Comparison of ENCODE assay signal across 10 mouse cellular contexts in the genomic region with DNA sequence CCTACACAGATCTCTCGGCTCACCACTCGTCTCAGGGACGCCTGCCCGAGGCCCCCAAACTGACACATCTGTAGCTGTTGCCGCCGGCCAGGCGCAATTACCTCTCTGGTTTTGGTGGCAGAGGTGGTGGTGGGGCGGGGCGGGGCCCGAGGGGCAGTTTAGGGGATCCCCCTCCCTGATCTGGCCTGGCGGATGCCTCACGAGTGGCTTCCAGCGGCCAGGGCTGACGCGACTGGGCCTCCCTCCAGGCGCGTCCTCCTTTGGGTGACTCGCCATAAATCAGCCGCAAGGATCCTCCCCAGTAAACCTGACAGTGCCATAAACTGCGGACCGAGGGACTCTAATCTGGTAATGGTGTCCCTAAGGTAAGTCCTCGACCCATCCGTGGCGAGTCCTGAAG. TPM values are rescaled to one million over a fixed set of nuclear protein-coding genes. Genes with fewer than 3 reads are reported as not detected.
DNase-seq lines count a peak whose midpoint lies in the region; ATAC-seq lines count a peak whose summit lies in the region.
"Had no signal": no experiment of that assay in that cellular context is flagged by ENCODE, and none has a peak within 500 bp of the region (broad histone marks: within the 10 kb centered on the region; RNA-seq: fewer than 3 reads in every experiment).

No protein-coding gene starts in this region.

- H3K27me3 ChIP-seq in kidney, embryonic 14.5 days (ENCODE audit: control insufficient read depth, insufficient read depth, low read length) = peaks cover 7% of the 10 kb centered on the region; the same call in 1 of the 2 replicates
- H3K27me3 ChIP-seq in embryonic facial prominence, embryonic 11.5 days (ENCODE audit: control insufficient read depth, insufficient read depth, low read length) = peaks cover 84% of the 10 kb centered on the region
- peaks cover 92% of the 10 kb centered on the region for H3K27me3 ChIP-seq in hindbrain, embryonic 14.5 days (ENCODE audit: control insufficient read depth, insufficient read depth, low read length)
- H3K27me3 ChIP-seq in neural tube, embryonic 12.5 days (replicated peaks) = no peaks in the 10 kb centered on the region

- H3K9ac ChIP-seq in kidney, embryonic 14.5 days (ENCODE audit: low read depth, low read length) = peak overlapping the region; percentile 62
- H3K9ac ChIP-seq in embryonic facial prominence, embryonic 11.5 days (replicated peaks; ENCODE audit: low read length) = no peak overlapping the region
- H3K9ac ChIP-seq in hindbrain, embryonic 14.5 days = peak overlapping the region; percentile 75
- peak overlapping the region; percentile 94 for H3K9ac ChIP-seq in neural tube, embryonic 12.5 days
- H3K9ac ChIP-seq: lung, embryonic 15.5 days had no signal

- peaks cover 45% of the 10 kb centered on the region for H3K4me1 ChIP-seq in kidney, embryonic 14.5 days (ENCODE audit: control insufficient read depth, insufficient read depth, low read length)
- peaks cover 3% of the 10 kb centered on the region; the same call in 1 of the 2 replicates for H3K4me1 ChIP-seq in embryonic facial prominence, embryonic 11.5 days (ENCODE audit: control insufficient read depth, insufficient read depth, low read length)
- peaks cover 7% of the 10 kb centered on the region; the same call in 1 of the 2 replicates for H3K4me1 ChIP-seq in hindbrain, embryonic 14.5 days (replicated peaks; ENCODE audit: control insufficient read depth, insufficient read depth, low read length)
- peaks cover 79% of the 10 kb centered on the region for H3K4me1 ChIP-seq in neural tube, embryonic 12.5 days

- peak overlapping the region; percentile 59 for H3K27ac ChIP-seq in kidney, embryonic 14.5 days (ENCODE audit: low read depth, low read length)
- no peak overlapping the region for H3K27ac ChIP-seq in embryonic facial prominence, embryonic 11.5 days (replicated peaks; ENCODE audit: low read depth, low read length)
- peak overlapping the region; percentile 94 for H3K27ac ChIP-seq in hindbrain, embryonic 14.5 days
- H3K27ac ChIP-seq in neural tube, embryonic 12.5 days = peak overlapping the region; percentile 96
- H3K27ac ChIP-seq: lung, embryonic 15.5 days had no signal

- peak overlapping the region; percentile 51 for H3K4me2 ChIP-seq in kidney, embryonic 14.5 days (replicated peaks; ENCODE audit: low read depth, low read length)
- H3K4me2 ChIP-seq in embryonic facial prominence, embryonic 11.5 days (ENCODE audit: low read depth, low read length) = no peak overlapping the region
- H3K4me2 ChIP-seq in hindbrain, embryonic 14.5 days (replicated peaks) = peak overlapping the region; percentile 55
- peak overlapping the region; percentile 74 for H3K4me2 ChIP-seq in neural tube, embryonic 12.5 days (replicated peaks)

- H3K4me3 ChIP-seq in kidney, embryonic 14.5 days (ENCODE audit: low read length) = peak overlapping the region; percentile 35
- H3K4me3 ChIP-seq in embryonic facial prominence, embryonic 11.5 days (ENCODE audit: low read depth, low read length) = peak overlapping the region; percentile 11; the same call in 1 of the 2 replicates
- peak overlapping the region; percentile 34 for H3K4me3 ChIP-seq in hindbrain, embryonic 14.5 days (replicated peaks; ENCODE audit: low read length)
- H3K4me3 ChIP-seq in neural tube, embryonic 12.5 days = peak overlapping the region; percentile 52
- H3K4me3 ChIP-seq: lung, embryonic 15.5 days had no signal

- no peak for DNase-seq in kidney, postnatal 14 days
- no peak for DNase-seq in embryonic facial prominence, embryonic 11.5 days (ENCODE audit: low spot score)
- peak; percentile 42 for DNase-seq in hindbrain, embryonic 14.5 days (ENCODE audit: low spot score)
- DNase-seq in urinary bladder, adult 2 months (ENCODE audit: low spot score) = no peak
- no peak for DNase-seq in frontal cortex, postnatal 10 days (ENCODE audit: low spot score in 2 of 2)
- DNase-seq: heart, adult 11 months; layer of hippocampus, postnatal 36 days had no signal

- WGBS in kidney, embryonic 14.5 days = 8% methylated on average over 24 of the region's 24 CpGs
- WGBS in embryonic facial prominence, embryonic 11.5 days = 1% methylated on average over 24 of the region's 24 CpGs
- 1% methylated on average over 24 of the region's 24 CpGs for WGBS in hindbrain, embryonic 14.5 days
- WGBS in neural tube, embryonic 12.5 days = 2% methylated on average over 24 of the region's 24 CpGs

- no peaks in the 10 kb centered on the region for H3K9me3 ChIP-seq in kidney, embryonic 14.5 days (ENCODE audit: control insufficient read depth, low read length)
- H3K9me3 ChIP-seq in embryonic facial prominence, embryonic 11.5 days (replicated peaks; ENCODE audit: control insufficient read depth, low read length) = no peaks in the 10 kb centered on the region
- H3K9me3 ChIP-seq in hindbrain, embryonic 14.5 days (ENCODE audit: control insufficient read depth, low read length) = no peaks in the 10 kb centered on the region
- no peaks in the 10 kb centered on the region for H3K9me3 ChIP-seq in neural tube, embryonic 12.5 days
- H3K9me3 ChIP-seq: lung, embryonic 15.5 days had no signal

- no peak for ATAC-seq in kidney, embryonic 14.5 days (ENCODE audit: low FRiP score, low TSS enrichment)
- ATAC-seq in embryonic facial prominence, embryonic 11.5 days (replicated peaks; ENCODE audit: insufficient number of reproducible peaks, low FRiP score, low TSS enrichment, low read depth) = no peak
- peak; percentile 5; the same call in 1 of the 2 replicates for ATAC-seq in hindbrain, embryonic 14.5 days (ENCODE audit: low FRiP score)
- peak; percentile 14; the same call in 1 of the 2 replicates for ATAC-seq in neural tube, embryonic 12.5 days (ENCODE audit: low FRiP score, low read depth)

- H3K36me3 ChIP-seq in kidney, embryonic 14.5 days (ENCODE audit: control insufficient read depth, insufficient read depth, low read length) = no peaks in the 10 kb centered on the region; the same call in 1 of the 2 replicates
- H3K36me3 ChIP-seq in embryonic facial prominence, embryonic 11.5 days (replicated peaks; ENCODE audit: control insufficient read depth, insufficient read depth, low read depth, low read length) = no peaks in the 10 kb centered on the region
- peaks cover 12% of the 10 kb centered on the region; the same call in 1 of the 2 replicates for H3K36me3 ChIP-seq in hindbrain, embryonic 14.5 days (replicated peaks; ENCODE audit: control insufficient read depth, insufficient read depth)
- peaks cover 20% of the 10 kb centered on the region for H3K36me3 ChIP-seq in neural tube, embryonic 12.5 days
- H3K36me3 ChIP-seq: lung, embryonic 15.5 days had no signal

RNA-seq across cellular contexts. Expression of a gene that starts 15.8 kb away (rescaled TPM):
- polyA plus RNA-seq in kidney, embryonic 14.5 days (2014; fragmentation: Nextera tagmentation; extraction: Ambion mirVana) = 1.8 and 1.9 TPM in 2 replicates
- polyA plus RNA-seq in embryonic facial prominence, embryonic 11.5 days (2014; fragmentation: Nextera tagmentation; extraction: Ambion mirVana) = 0.47 and 0.80 TPM in 2 replicates
- polyA plus RNA-seq in hindbrain, embryonic 14.5 days (2014; fragmentation: Nextera tagmentation; extraction: Ambion mirVana) = 0.64 and 0.76 TPM in 2 replicates
- 6.8 and 7.8 TPM in 2 replicates for polyA plus RNA-seq in neural tube, embryonic 12.5 days (2016; fragmentation: Nextera tagmentation; extraction: Ambion mirVana)
- 0.04 TPM in 1 of 2 replicates, not detected in the other for polyA plus RNA-seq in urinary bladder, adult 2 months (2012; rRNA removed)
- polyA plus RNA-seq: lung, embryonic 15.5 days had no signal

RNA-seq across cellular contexts. Expression of a gene that starts 20.5 kb away (rescaled TPM):
- polyA plus RNA-seq in kidney, embryonic 14.5 days (2014; fragmentation: Nextera tagmentation; extraction: Ambion mirVana) = 2.3 and 4.0 TPM in 2 replicates
- polyA plus RNA-seq in embryonic facial prominence, embryonic 11.5 days (2014; fragmentation: Nextera tagmentation; extraction: Ambion mirVana) = not detected in 2 replicates
- polyA plus RNA-seq in hindbrain, embryonic 14.5 days (2014; fragmentation: Nextera tagmentation; extraction: Ambion mirVana) = 0.82 and 1.3 TPM in 2 replicates
- polyA plus RNA-seq in neural tube, embryonic 12.5 days (2016; fragmentation: Nextera tagmentation; extraction: Ambion mirVana) = 6.9 and 9.1 TPM in 2 replicates
- 8.8 and 10.0 TPM in 2 replicates for polyA plus RNA-seq in urinary bladder, adult 2 months (2012; rRNA removed)

RNA-seq across cellular contexts. Expression of a gene that starts 35.3 kb away (rescaled TPM):
- polyA plus RNA-seq in kidney, embryonic 14.5 days (2014; fragmentation: Nextera tagmentation; extraction: Ambion mirVana) = 6.3 and 18.7 TPM in 2 replicates
- 0.18 TPM in 1 of 2 replicates, not detected in the other for polyA plus RNA-seq in embryonic facial prominence, embryonic 11.5 days (2014; fragmentation: Nextera tagmentation; extraction: Ambion mirVana)
- polyA plus RNA-seq in hindbrain, embryonic 14.5 days (2014; fragmentation: Nextera tagmentation; extraction: Ambion mirVana) = 3.1 and 4.3 TPM in 2 replicates
- 14.2 and 16.0 TPM in 2 replicates for polyA plus RNA-seq in neural tube, embryonic 12.5 days (2016; fragmentation: Nextera tagmentation; extraction: Ambion mirVana)
- polyA plus RNA-seq in urinary bladder, adult 2 months (2012; rRNA removed) = 39.2 and 61.2 TPM in 2 replicates

RNA-seq across cellular contexts. Expression of a gene that starts 35.3 kb away (rescaled TPM):
- 12.3 and 12.6 TPM in 2 replicates for polyA plus RNA-seq in kidney, embryonic 14.5 days (2014; fragmentation: Nextera tagmentation; extraction: Ambion mirVana)
- 2.7 and 2.9 TPM in 2 replicates for polyA plus RNA-seq in embryonic facial prominence, embryonic 11.5 days (2014; fragmentation: Nextera tagmentation; extraction: Ambion mirVana)
- 44.9 and 55.1 TPM in 2 replicates for polyA plus RNA-seq in hindbrain, embryonic 14.5 days (2014; fragmentation: Nextera tagmentation; extraction: Ambion mirVana)
- 55.9 and 68.9 TPM in 2 replicates for polyA plus RNA-seq in neural tube, embryonic 12.5 days (2016; fragmentation: Nextera tagmentation; extraction: Ambion mirVana)
- polyA plus RNA-seq in urinary bladder, adult 2 months (2012; rRNA removed) = 2.6 and 2.7 TPM in 2 replicates

RNA-seq across cellular contexts. Expression of a gene that starts 42.6 kb away (rescaled TPM):
- polyA plus RNA-seq in kidney, embryonic 14.5 days (2014; fragmentation: Nextera tagmentation; extraction: Ambion mirVana) = 45.0 and 45.2 TPM in 2 replicates
- 0.18 and 0.71 TPM in 2 replicates for polyA plus RNA-seq in embryonic facial prominence, embryonic 11.5 days (2014; fragmentation: Nextera tagmentation; extraction: Ambion mirVana)
- 2.1 and 3.3 TPM in 2 replicates for polyA plus RNA-seq in hindbrain, embryonic 14.5 days (2014; fragmentation: Nextera tagmentation; extraction: Ambion mirVana)
- 20.8 and 21.4 TPM in 2 replicates for polyA plus RNA-seq in neural tube, embryonic 12.5 days (2016; fragmentation: Nextera tagmentation; extraction: Ambion mirVana)
- 19.5 and 23.1 TPM in 2 replicates for polyA plus RNA-seq in urinary bladder, adult 2 months (2012; rRNA removed)

Comparison
In these comparisons a context has a peak if more than half of its experiments do, and no peak if none do; other contexts are left out.
1. ATAC-seq: peak in hindbrain, embryonic 14.5 days (single experiment) and neural tube, embryonic 12.5 days (single experiment); none in kidney, embryonic 14.5 days (single experiment) and embryonic facial prominence, embryonic 11.5 days (single experiment).
2. Peak in every context shown above with its lines, with median percentiles within 50 percentile points of each other: H3K4me3 ChIP-seq.